Mouse (Mus musculus) Muller cell, postnatal 12 days (primary cell): ENCODE results near the gene Pdap1.

Experiments
- DNase-seq: peaks from one replicate; pipeline ENCODE4 v3.0.0-alpha.2; 2015; ENCODE audit errors: inconsistent ontology term

The Pdap1 gene

GRCm38 (mm10) chr5:145081866-145082613 lies 58.0 kb downstream of the Pdap1 start:
- no peak for DNase-seq
